Mouse (Mus musculus) lung, adult 2 months (tissue): Measurements from ENCODE around the gene 1700092M07Rik.

Source experiments
- CTCF ChIP-seq: fragments of 200-500 bp; IDR thresholded peaks from 2 replicates; pipeline ENCODE4 v1.5.1; 2011; ENCODE audit warnings: mild to moderate bottlenecking, low read length, control low read depth; ENCODE audit not compliant: insufficient read depth
- POLR2A ChIP-seq: fragments of 200-500 bp; IDR thresholded peaks from 2 replicates; pipeline ENCODE4 v1.6.1; 2011; ENCODE audit warnings: low read depth, mild to moderate bottlenecking, control low read depth, low read length, borderline replicate concordance; ENCODE audit errors: extremely low read depth

DNA sequence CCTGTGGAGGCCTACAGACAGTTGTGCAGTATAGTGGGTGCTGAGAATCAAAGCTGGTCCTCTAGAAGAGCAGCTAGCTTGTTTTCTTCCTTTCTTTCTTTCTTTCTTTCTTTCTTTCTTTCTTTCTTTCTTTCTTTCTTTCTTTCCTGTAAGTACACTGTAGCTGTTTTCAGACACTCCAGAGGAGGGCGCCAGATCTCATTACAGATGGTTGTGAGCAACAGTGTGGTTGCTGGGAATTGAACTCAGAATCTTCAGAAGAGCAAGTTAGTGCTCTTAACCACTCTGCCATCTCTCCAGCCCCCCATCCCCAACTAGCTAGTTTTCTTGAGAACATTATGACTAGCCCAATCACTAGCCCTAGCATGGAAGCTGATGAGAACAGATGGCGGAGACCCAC is 20.2 kb downstream of the 1700092M07Rik start:
- TF ChIP-seq POLR2A (no peak), CTCF (no peak)
